Mouse (Mus musculus) liver, adult 2 months (tissue): ENCODE measurements around the gene Ncstn. TPM values are rescaled to one million over a fixed set of nuclear protein-coding genes. Genes with fewer than 3 reads are reported as not detected.

Experiments
- DNase-seq: peaks from one replicate; pipeline ENCODE4 v3.0.0-alpha.2; 2011; ENCODE audit warnings: low read depth, low spot score; ENCODE audit errors: extremely low read depth
- H3K27ac ChIP-seq: fragments of 200-500 bp; replicated peaks from 2 replicates; pipeline ENCODE4 v1.5.1; 2012; ENCODE audit warnings: low read depth, mild to moderate bottlenecking, control low read depth, inconsistent platforms, low read length; ENCODE audit not compliant: insufficient read depth
- H3K27me3 ChIP-seq: fragments of 200-500 bp; 2 replicates; pipeline ENCODE4 v1.6.1; 2012; ENCODE audit warnings: mild to moderate bottlenecking, moderate library complexity, low read length, inconsistent platforms; ENCODE audit not compliant: control insufficient read depth, insufficient read depth
- H3K36me3 ChIP-seq: fragments of 200-500 bp; 2 replicates; pipeline ENCODE4 v1.6.1; 2012; ENCODE audit warnings: low read length, inconsistent platforms; ENCODE audit not compliant: control insufficient read depth, insufficient read depth
- H3K4me1 ChIP-seq: fragments of 200-500 bp; 2 replicates; pipeline ENCODE4 v1.6.1; 2011; ENCODE audit warnings: low read length; ENCODE audit not compliant: control insufficient read depth, insufficient read depth
- H3K4me3 ChIP-seq: fragments of 200-500 bp; 2 replicates; pipeline ENCODE4 v1.5.1; 2011; ENCODE audit warnings: low read depth, mild to moderate bottlenecking, control low read depth, low read length, moderate library complexity; ENCODE audit not compliant: insufficient read depth
- H3K79me2 ChIP-seq: fragments of 200-500 bp; 2 replicates; pipeline ENCODE4 v1.6.1; 2012; ENCODE audit warnings: inconsistent platforms, mild to moderate bottlenecking, low read length, moderate library complexity; ENCODE audit not compliant: control insufficient read depth, insufficient read depth
- H3K9ac ChIP-seq: fragments of 200-500 bp; 2 replicates; pipeline ENCODE4 v1.6.1; 2012; ENCODE audit warnings: low read depth, mild to moderate bottlenecking, control low read depth, inconsistent platforms, low read length
- CTCF ChIP-seq: fragments of 200-500 bp; IDR thresholded peaks from 2 replicates; pipeline ENCODE4 v1.5.1; 2011; ENCODE audit warnings: low read depth, low read length, control low read depth
- POLR2A ChIP-seq: fragments of 200-500 bp; IDR thresholded peaks from 2 replicates; pipeline ENCODE4 v1.6.1; 2011; ENCODE audit warnings: low read length, control low read depth; ENCODE audit not compliant: insufficient read depth; ENCODE audit errors: extremely low read depth
- WGBS: fragments of 180-500 bp; shearing (Covaris S2); methylation state at CpG from one replicate; pipeline ENCODE4 v1.1.7; 2018; 5-methylcytosine and 5-hydroxymethylcytosine counted together
- polyA plus RNA-seq: library from polyadenylated mRNA; depleted of rRNA; stranded (reverse); fragments of >200 nt; gene quantifications from 2 replicates; pipeline ENCODE4 v1.2.3, GENCODE M21; 2012
- total RNA-seq: library from RNA; depleted of rRNA; stranded (reverse); fragments of >200 nt; gene quantifications from 2 replicates; pipeline ENCODE4 v1.2.3, GENCODE M21; 2014

Ncstn gene
- total and polyA plus RNA-seq, 2 experiments, result 28.9 to 50.1 TPM

GRCm38 (mm10) chr1:172094295-172094694, 11.7 kb upstream of the Ncstn start:
- no peak for DNase-seq
- H3K4me3 ChIP-seq, result no peak overlapping the region
- peaks cover 69% of the 10 kb centered on the region for H3K36me3 ChIP-seq
- H3K27me3 ChIP-seq, result no peaks in the 10 kb centered on the region
- H3K79me2 ChIP-seq, result peaks cover 6% of the 10 kb centered on the region; the same call in 1 of the 2 replicates
- H3K27ac ChIP-seq, result no peak overlapping the region
- H3K4me1 ChIP-seq, result peaks cover under 1% of the 10 kb centered on the region; the same call in 1 of the 2 replicates
- no peak overlapping the region for H3K9ac ChIP-seq
- TF ChIP-seq CTCF, result no peak
- no peak for TF ChIP-seq POLR2A

- TF ChIP-seq CTCF (no peak), POLR2A (no peak)
- Histone ChIP-seq H3K27ac (no peak overlapping the region), H3K36me3 (peaks cover 74% of the 10 kb centered on the region), H3K4me1 (no peaks in the 10 kb centered on the region; the same call in 1 of the 2 replicates), H3K79me2 (peaks cover 8% of the 10 kb centered on the region; the same call in 1 of the 2 replicates), H3K9ac (no peak overlapping the region), H3K4me3 (no peak overlapping the region), H3K27me3 (no peaks in the 10 kb centered on the region)
- 41% methylated on average over 3 of the region's 3 CpGs for WGBS
- no peak for DNase-seq
These were observed 10.9 kb upstream of the Ncstn start for GRCm38 (mm10) chr1:172093522-172093921.

GRCm38 (mm10) chr1:172082899-172083445, 377 bp upstream of the Ncstn start:
- peak overlapping the region; percentile 96 for H3K4me3 ChIP-seq
- peak overlapping the region; percentile 92 for H3K9ac ChIP-seq
- H3K27ac ChIP-seq, result peak overlapping the region; percentile 85
- H3K4me1 ChIP-seq, result peaks cover 9% of the 10 kb centered on the region; the same call in 1 of the 2 replicates
- peaks cover 22% of the 10 kb centered on the region for H3K36me3 ChIP-seq
- under 1% methylated on average over 24 of the region's 24 CpGs for WGBS
- TF ChIP-seq CTCF, result no peak
- no peak for TF ChIP-seq POLR2A
- no peaks in the 10 kb centered on the region for H3K27me3 ChIP-seq
- peaks cover 32% of the 10 kb centered on the region for H3K79me2 ChIP-seq
- no peak for DNase-seq

GRCm38 (mm10) chr1:172077981-172078380, 4.6 kb downstream of the Ncstn start:
- DNase-seq, result no peak
- H3K4me1 ChIP-seq, result peaks cover 5% of the 10 kb centered on the region; the same call in 1 of the 2 replicates
- WGBS, result 75% methylated on average over 5 of the region's 5 CpGs
- H3K79me2 ChIP-seq, result peaks cover 9% of the 10 kb centered on the region; the same call in 1 of the 2 replicates
- TF ChIP-seq POLR2A (no peak), CTCF (no peak)
- no peak overlapping the region for H3K27ac ChIP-seq
- H3K27me3 ChIP-seq, result no peaks in the 10 kb centered on the region
- H3K36me3 ChIP-seq, result peaks cover 44% of the 10 kb centered on the region
- no peak overlapping the region for H3K4me3 ChIP-seq
- peak overlapping the region; percentile 28; the same call in 1 of the 2 replicates for H3K9ac ChIP-seq

- Histone ChIP-seq H3K4me3 (no peak overlapping the region), H3K9ac (no peak overlapping the region), H3K36me3 (peaks cover 57% of the 10 kb centered on the region), H3K27me3 (no peaks in the 10 kb centered on the region), H3K79me2 (no peaks in the 10 kb centered on the region), H3K4me1 (no peaks in the 10 kb centered on the region), H3K27ac (no peak overlapping the region)
- WGBS, result 98% methylated on average over 7 of the region's 7 CpGs
- TF ChIP-seq CTCF, result no peak
- no peak for TF ChIP-seq POLR2A
- DNase-seq, result no peak
These were observed 10.0 kb downstream of the Ncstn start for GRCm38 (mm10) chr1:172072604-172073003.

- Histone ChIP-seq H3K4me3 (no peak overlapping the region), H3K27ac (no peak overlapping the region), H3K27me3 (no peaks in the 10 kb centered on the region), H3K4me1 (no peaks in the 10 kb centered on the region), H3K36me3 (peaks cover 61% of the 10 kb centered on the region), H3K9ac (no peak overlapping the region), H3K79me2 (no peaks in the 10 kb centered on the region)
- DNase-seq, result no peak
- 87% methylated on average over 4 of the region's 4 CpGs for WGBS
- TF ChIP-seq POLR2A, result no peak
- no peak for TF ChIP-seq CTCF
These were observed 11.0 kb downstream of the Ncstn start for GRCm38 (mm10) chr1:172071556-172071955.
